Mouse (Mus musculus): ENCODE measurements at regions not wholly inside any gene's neighbourhood (a gene's known extent, or its start where the extent isn't known, plus 50 kb on each side); places are given as distances from the start of the nearest gene placed in this dataset.

DNA sequence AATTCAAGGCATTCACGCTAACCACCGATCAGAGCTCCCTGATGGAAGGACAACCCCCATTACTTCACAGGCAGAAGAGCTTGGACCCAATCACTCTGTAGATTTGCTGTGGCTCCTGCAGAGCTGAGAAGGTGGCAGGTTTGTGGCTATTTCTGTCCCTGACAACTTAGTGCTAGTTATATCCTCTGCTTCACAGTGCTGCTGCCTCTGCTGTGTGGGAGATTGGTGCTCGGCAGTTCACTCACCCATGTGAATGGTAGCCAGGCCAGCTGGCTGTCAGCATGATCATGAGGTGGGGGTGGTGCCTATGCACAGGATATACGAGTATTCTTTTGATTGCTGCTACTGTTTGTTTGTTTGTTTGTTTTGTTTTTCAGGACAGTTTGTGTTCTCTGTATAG lies 113.9 kb downstream of the Gm10131 start:
- DNase-seq: no peak

DNA sequence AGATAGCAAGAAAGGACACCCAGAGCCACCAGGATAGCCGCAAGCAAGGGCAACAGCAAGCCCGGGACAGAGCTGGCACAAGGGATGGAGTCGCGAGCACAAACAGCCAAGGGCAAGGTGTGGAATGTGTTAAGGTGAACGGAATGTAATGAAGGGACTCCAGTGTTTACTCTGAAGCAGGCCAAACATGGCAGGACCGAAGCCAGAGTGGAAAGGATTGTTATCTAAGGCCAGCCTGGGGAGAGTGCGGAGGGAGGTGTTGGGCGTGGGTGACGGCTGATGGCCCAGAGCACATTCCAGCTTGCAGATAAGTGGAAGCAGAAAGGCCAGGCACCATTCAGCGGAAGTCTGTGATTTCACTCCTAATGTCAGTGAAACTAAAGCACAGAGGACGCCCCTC lies 118.6 kb downstream of the Gm10131 start:
- DNase-seq: peak; percentile 53

DNA sequence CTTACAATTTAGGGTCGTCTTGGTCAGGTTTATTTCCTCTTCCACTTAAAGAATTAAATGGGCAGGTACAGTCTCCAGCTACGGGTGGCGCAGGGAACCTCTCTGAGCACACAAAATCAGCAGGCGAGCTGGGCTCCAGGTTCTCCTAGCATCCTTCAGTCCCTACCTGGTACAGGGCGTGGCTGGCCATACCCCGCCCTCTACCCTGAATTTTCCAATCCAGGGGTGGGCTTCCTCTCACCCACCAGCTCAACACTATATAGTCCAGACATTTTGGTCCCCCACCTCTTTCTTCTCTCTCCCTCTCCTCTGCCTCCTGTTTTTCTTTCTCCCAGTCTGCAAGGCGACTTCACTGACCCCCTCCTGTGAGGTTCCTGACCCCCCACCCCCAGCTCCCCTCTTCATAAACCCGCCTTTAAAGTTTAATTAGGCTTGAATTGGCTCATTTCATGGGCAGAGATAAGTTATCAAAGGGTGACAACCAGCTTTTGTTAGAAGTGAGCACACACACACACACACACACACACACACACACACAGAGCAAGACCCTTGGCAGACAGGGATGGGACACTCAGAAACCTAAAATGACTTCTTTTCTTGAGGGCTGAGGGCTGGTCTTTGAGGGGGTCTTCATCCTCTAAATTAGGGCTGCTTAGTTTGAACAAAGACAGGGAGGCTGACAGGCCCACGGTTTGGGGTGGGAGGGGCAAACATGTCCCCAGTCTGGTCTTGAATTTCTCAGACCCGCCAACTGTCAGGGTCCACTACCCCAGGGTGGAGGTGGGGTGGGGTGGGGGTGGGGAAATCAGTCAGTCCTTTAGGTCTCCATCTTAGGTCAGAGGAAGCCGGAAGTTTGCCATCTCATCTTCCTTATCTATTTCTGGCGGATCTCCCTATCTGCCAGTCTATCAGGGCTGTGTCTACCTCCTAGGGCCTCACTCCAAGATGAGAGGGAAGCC lies 119.3 kb downstream of the Gm10131 start:
- no peak for DNase-seq

DNA sequence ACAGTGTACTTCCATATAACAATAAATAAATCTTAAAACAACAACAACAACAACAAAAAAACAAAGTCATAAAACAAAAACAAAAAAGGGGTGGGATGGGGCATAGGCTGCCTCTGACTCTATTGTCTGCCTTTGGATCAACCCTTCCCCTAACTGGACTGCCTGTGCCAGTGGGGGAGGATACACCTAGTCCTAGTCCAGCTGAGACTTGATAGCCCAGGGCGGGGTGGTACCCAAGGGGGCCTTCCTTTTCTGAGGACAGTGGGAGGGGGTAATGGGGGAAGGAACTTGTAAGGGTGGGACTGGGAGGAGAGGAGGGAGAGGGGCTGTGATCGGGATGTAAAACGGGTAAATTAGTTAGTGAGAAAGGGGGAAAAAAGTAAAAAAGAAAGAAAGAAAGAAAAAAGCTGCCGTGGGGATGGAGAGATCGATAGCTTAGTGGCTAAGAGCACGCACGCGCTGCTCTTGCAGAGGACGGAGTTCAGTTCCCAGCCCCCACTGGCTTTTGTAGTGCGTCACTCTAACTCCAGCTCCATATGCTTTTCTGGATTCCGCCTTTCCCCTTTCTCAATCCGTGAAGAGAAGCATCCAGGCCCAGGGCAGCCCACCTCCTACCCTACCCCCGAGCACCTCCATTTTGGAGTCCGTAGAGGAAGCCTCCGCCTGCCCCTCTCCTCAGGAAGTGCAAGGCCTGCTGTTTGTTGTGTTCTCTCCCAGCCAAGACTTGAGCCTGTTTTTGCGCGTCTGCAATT lies 120.2 kb downstream of the Gm10131 start:
- DNase-seq: peak; percentile 47

DNA sequence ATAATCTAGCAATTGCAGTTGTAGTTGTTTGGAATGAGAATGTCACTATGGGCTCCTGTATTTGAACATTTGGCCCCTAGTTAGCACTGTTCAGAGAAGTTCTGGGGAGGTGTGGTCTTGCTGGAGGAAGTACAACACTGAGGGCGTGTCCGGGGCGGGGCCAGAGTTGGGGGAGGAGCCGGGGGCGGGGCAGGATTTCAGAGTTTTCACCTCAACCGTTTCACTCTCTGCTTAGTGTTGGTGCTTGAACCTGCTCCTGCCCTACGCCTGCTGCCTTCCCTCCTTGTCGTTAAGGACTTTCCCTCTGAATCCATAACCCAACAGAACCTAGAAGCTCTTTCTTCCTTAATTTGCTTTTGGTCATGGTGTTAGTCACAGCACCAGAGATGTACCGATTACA lies 121.5 kb downstream of the Gm10131 start:
- peak; percentile 69 for DNase-seq

DNA sequence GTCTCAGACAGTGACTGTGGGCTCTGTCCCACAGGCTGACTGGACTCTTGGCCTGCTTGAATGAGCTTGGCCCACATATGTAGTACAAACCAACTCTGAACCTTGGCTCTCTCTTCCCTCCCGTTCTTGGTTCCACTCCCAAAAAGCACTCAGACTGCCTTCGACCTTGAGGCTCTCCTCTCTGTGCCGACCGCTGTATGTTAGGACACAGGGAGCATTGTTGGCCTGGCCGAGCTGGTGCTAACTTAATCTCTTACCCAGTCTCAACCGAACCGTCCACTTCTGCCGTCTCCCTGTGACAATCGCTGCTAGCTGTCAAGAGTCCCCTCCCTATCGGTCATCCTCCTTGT lies 123.8 kb downstream of the Gm10131 start:
- no peak for DNase-seq

DNA sequence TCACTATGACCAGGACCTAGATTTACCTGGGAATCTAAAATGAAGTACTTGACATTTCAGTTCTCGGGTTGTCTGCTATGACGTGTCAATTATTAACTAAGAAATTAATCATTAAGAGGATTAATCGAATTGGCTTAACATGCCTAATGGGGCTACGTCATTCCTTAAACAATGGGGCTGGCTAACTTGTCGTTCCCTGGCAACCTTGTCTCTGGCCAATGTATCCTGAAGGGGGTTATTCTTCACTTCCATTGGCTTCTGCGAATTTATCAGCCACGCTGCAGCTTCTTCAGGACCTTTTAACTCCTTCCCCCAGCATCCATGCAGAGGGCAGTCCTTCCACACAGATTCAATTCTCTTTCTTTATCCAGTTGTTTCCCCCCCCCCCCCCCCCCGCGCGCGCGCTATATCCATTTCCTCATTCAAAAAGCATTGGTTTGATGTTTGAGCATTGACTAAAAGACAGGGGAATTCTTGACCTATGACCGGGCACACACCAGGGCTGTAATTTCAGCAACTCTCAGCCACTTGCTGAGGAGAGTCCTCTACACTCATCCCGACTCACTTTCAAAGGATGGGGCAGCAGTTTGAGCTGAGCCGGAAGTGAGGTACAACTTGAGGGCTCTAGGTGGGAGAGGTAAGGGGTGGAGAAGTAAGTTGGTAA lies 124.3 kb downstream of the Gm10131 start:
- DNase-seq: no peak

DNA sequence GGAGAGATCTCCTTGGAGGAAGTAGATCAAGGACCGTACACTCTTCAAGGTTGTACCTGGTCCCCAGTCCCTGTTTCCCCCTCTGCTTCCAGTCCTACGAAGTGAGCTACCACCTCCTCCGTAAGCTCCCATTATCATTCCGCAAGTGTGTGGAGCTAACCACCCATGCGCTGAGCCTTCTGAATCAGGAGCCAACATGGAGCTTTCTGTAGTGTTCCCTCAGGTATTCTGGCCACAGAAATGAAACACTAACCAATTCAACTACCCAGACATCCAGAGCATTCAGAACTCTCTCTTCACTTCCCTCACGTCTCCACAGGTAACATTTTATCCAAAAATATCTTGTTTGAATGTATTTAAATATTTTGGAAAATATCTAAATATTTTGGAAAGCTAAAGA lies 124.9 kb downstream of the Gm10131 start:
- DNase-seq: no peak

DNA sequence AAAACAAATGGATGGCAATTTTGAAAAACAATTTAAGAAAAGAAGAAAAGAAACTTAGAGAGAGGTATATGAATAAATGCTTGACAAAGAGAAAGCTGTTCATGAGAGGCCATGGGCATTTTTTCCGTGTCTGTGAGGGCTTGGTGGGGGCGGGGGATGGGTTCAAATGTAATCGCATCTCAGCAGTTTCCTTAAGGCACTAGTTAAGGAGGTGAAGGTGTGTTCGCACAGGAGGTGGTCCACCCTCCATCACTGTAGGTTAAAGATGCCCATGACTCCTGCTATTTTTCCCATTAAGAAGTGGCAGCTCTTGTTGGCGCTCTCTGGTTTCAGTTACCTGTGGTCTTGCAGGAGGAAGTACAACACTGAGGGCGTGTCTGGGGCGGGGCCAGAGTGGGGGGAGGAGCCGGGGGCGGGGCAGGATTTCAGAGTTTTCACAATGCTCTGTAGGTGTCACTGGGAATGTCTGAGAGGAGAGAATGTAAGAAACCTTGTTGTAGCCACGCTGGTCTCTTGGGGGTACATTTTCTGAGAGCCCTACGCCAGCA lies 126.0 kb downstream of the Gm10131 start:
- DNase-seq: peak; percentile 49

DNA sequence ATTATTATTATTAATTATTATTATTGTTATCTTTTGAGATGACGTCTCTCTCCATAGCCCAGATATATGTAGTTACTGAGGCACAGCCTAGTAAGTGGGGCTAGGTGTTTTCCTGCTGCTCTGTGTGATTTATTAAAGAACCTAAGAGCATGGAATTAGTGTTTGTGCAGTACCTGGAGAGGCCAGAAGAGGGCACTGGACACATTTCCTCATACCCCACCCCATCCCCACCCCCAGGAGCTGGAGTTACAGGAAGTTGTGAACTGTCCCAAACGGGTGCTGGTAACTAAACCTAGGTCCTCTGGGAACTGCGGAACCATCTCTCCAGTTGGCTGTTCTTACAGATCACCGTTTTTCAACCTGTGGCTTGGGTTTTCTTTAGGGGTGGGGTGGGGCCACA lies 129.9 kb downstream of the Gm10131 start:
- peak; percentile 28 for DNase-seq

DNA sequence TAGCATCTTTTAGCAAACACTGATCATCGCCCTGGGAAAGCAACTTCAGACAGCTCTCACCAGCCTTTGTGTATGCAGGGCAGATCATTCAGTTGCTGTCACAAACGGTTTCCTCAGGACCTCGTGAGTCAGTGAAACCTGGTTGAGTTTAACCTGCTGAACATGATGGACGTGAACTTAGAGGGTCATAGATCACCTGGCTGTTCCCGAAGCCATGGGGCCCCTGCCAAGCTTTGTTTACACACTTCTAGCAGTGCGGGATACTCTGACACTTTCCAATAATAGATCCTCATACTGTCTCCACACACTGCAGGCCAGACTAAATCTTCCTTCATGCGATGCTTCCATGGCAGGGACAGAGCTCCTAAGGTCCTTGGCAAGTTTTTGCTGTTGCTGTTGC lies 130.5 kb downstream of the Gm10131 start:
- peak; percentile 30 for DNase-seq
